Mouse (Mus musculus): Measurements from ENCODE around the gene Fam210b. TPM values are rescaled to one million over a fixed set of nuclear protein-coding genes. Genes with fewer than 3 reads are reported as not detected.
A peak's percentile ranks its signal among the peaks of the same experiment; 100 is the strongest.
"Not testable (repeated sequence)": the region's sequence is repeated elsewhere in the genome, so short reads cannot be mapped to it uniquely, and the experiment has no call there.

Gene Fam210b
- 13.8 and 14.4 TPM in 2 replicates for total RNA-seq (2014; fragmentation: Nextera tagmentation)
- total RNA-seq (2017): 5.2 and 8.7 TPM in 2 replicates

- peak; percentile 79 for ATAC-seq (replicated peaks; ENCODE audit: low FRiP score, low TSS enrichment, poor library complexity, severe bottlenecking)
These were observed at the start of gene Fam210b for GRCm38 (mm10) chr2:172345258-172345738. TSS of gene Fam210b (plus strand) at chr2:172345565.

- ATAC-seq (replicated peaks; ENCODE audit: low FRiP score, low TSS enrichment, poor library complexity, severe bottlenecking): no peak
These were observed 47.3 kb upstream of the Fam210b start for GRCm38 (mm10) chr2:172298083-172298482.

GRCm38 (mm10) chr2:172298542-172298941 is 46.8 kb upstream of the Fam210b start:
- ATAC-seq (replicated peaks; ENCODE audit: low FRiP score, low TSS enrichment, poor library complexity, severe bottlenecking): no peak

- no peak for ATAC-seq (replicated peaks; ENCODE audit: low FRiP score, low TSS enrichment, poor library complexity, severe bottlenecking)
These were observed 46.0 kb upstream of the Fam210b start for GRCm38 (mm10) chr2:172299126-172299921.

- ATAC-seq (replicated peaks; ENCODE audit: low FRiP score, low TSS enrichment, poor library complexity, severe bottlenecking): no peak
These were observed 43.0 kb upstream of the Fam210b start for GRCm38 (mm10) chr2:172302396-172302795.

- ATAC-seq (replicated peaks; ENCODE audit: low FRiP score, low TSS enrichment, poor library complexity, severe bottlenecking): no peak
These were observed 41.2 kb upstream of the Fam210b start for GRCm38 (mm10) chr2:172304118-172304708.

GRCm38 (mm10) chr2:172305546-172305945 is 39.8 kb upstream of the Fam210b start:
- not testable (repeated sequence) for ATAC-seq (replicated peaks; ENCODE audit: low FRiP score, low TSS enrichment, poor library complexity, severe bottlenecking)

- ATAC-seq (replicated peaks; ENCODE audit: low FRiP score, low TSS enrichment, poor library complexity, severe bottlenecking): no peak
These were observed 38.8 kb upstream of the Fam210b start for GRCm38 (mm10) chr2:172306544-172306943.

GRCm38 (mm10) chr2:172311731-172312130 is 33.6 kb upstream of the Fam210b start:
- ATAC-seq (replicated peaks; ENCODE audit: low FRiP score, low TSS enrichment, poor library complexity, severe bottlenecking): no peak

GRCm38 (mm10) chr2:172320878-172321277 is 24.5 kb upstream of the Fam210b start:
- peak; percentile 91 for ATAC-seq (replicated peaks; ENCODE audit: low FRiP score, low TSS enrichment, poor library complexity, severe bottlenecking)

- ATAC-seq (replicated peaks; ENCODE audit: low FRiP score, low TSS enrichment, poor library complexity, severe bottlenecking): no peak
These were observed 17.1 kb upstream of the Fam210b start for GRCm38 (mm10) chr2:172328248-172328647.

- ATAC-seq (replicated peaks; ENCODE audit: low FRiP score, low TSS enrichment, poor library complexity, severe bottlenecking): peak; percentile 88
These were observed 16.2 kb upstream of the Fam210b start for GRCm38 (mm10) chr2:172329179-172329578.

- ATAC-seq (replicated peaks; ENCODE audit: low FRiP score, low TSS enrichment, poor library complexity, severe bottlenecking): no peak
These were observed 7.0 kb upstream of the Fam210b start for GRCm38 (mm10) chr2:172338206-172338942.

- no peak for ATAC-seq (replicated peaks; ENCODE audit: low FRiP score, low TSS enrichment, poor library complexity, severe bottlenecking)
These were observed 4.4 kb upstream of the Fam210b start for GRCm38 (mm10) chr2:172340936-172341335.

GRCm38 (mm10) chr2:172341606-172342005 is 3.8 kb upstream of the Fam210b start:
- no peak for ATAC-seq (replicated peaks; ENCODE audit: low FRiP score, low TSS enrichment, poor library complexity, severe bottlenecking)

GRCm38 (mm10) chr2:172343751-172344150 is 1.6 kb upstream of the Fam210b start:
- no peak for ATAC-seq (replicated peaks; ENCODE audit: low FRiP score, low TSS enrichment, poor library complexity, severe bottlenecking)

GRCm38 (mm10) chr2:172344669-172345068 is 696 bp upstream of the Fam210b start:
- ATAC-seq (replicated peaks; ENCODE audit: low FRiP score, low TSS enrichment, poor library complexity, severe bottlenecking): no peak

- 0 out of 2 replicates have a peak, but pooled peaks have one; percentile 3 for ATAC-seq (replicated peaks; ENCODE audit: low FRiP score, low TSS enrichment, poor library complexity, severe bottlenecking)
These were observed 917 bp downstream of the Fam210b start for GRCm38 (mm10) chr2:172346034-172346929.
